Mouse (Mus musculus) olfactory bulb, adult 2 months (tissue): ENCODE results near the gene Nup35. TPM values are rescaled to one million over a fixed set of nuclear protein-coding genes. Genes with fewer than 3 reads are reported as not detected.

Experiments used
- H3K27ac ChIP-seq: fragments of 200-500 bp; 2 replicates; pipeline ENCODE4 v1.5.1; 2012; ENCODE audit warnings: low read depth, low read length; ENCODE audit not compliant: insufficient read depth
- H3K4me1 ChIP-seq: fragments of 200-500 bp; 2 replicates; pipeline ENCODE4 v1.6.1; 2012; ENCODE audit warnings: low read length; ENCODE audit not compliant: control insufficient read depth, insufficient read depth
- H3K4me3 ChIP-seq: fragments of 200-500 bp; 2 replicates; pipeline ENCODE4 v1.5.1; 2012; ENCODE audit warnings: mild to moderate bottlenecking, low read depth, low read length, moderate library complexity; ENCODE audit not compliant: insufficient read depth
- CTCF ChIP-seq: fragments of 200-500 bp; IDR thresholded peaks from 2 replicates; pipeline ENCODE4 v1.5.1; 2012; ENCODE audit warnings: low read depth, mild to moderate bottlenecking, low read length, moderate library complexity; ENCODE audit not compliant: insufficient read depth
- POLR2A ChIP-seq: fragments of 200-500 bp; IDR thresholded peaks from 2 replicates; pipeline ENCODE4 v1.6.1; 2012; ENCODE audit warnings: mild to moderate bottlenecking, low read depth, low read length, moderate library complexity; ENCODE audit not compliant: insufficient read depth
- WGBS: fragments of 180-500 bp; shearing (Covaris S2); methylation state at CpG from one replicate; pipeline ENCODE4 v1.1.7; 2018; 5-methylcytosine and 5-hydroxymethylcytosine counted together
- polyA plus RNA-seq: library from polyadenylated mRNA; stranded (reverse); fragments of >200 nt; gene quantifications from 2 replicates; pipeline ENCODE4 v1.2.4, GENCODE M21; 2012; ENCODE audit warnings: low replicate concordance; ENCODE audit not compliant: missing spikeins, insufficient read depth, insufficient read length

Nup35 gene
- polyA plus RNA-seq, 1 experiment: not detected

DNA sequence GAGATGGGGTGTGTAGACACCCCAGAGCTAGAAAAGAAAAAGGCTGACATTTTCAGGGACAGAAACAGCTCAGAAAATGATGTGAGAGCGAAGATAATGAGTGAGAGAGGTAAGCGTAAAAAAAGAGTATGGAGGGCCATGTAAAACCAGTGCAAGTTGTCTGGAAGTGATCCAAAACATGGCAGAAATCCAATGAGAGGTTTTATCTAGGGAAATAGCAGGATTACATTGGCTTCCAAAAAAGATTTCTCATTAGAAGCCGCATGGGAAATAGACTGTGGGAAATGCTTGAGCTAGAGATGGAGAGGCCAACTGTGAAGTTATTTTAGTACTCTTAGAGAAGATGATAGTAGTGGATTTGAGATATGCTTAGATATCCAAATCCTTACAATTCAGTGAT, 4.9 kb downstream of the Nup35 start:
- no peak overlapping the region for H3K4me3 ChIP-seq
- no peak for TF ChIP-seq POLR2A
- H3K27ac ChIP-seq: no peak overlapping the region
- peaks cover 5% of the 10 kb centered on the region; the same call in 1 of the 2 replicates for H3K4me1 ChIP-seq
- WGBS: 66% methylated on average over 3 of the region's 3 CpGs

DNA sequence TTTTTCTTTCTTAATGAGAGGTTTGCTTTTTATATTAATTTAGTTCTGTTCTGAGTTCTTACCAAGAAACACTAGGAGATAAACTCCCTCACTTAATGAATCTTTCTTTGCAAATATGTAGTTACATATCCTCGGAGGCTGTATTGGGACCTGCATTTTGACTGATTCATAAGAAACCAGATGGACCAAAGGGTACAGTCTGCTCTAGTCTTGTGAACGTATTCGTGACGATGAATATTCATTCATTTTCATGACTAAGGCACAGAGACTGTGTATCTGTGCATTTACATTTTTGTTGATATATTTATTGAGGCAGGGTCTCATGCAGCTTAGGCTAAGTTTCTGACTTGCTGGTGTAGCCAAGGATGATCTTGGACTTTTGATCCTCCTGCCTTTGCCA, 7.5 kb downstream of the Nup35 start:
- Histone ChIP-seq H3K4me3 (no peak overlapping the region), H3K27ac (no peak overlapping the region), H3K4me1 (peaks cover 3% of the 10 kb centered on the region; the same call in 1 of the 2 replicates)
- TF ChIP-seq CTCF (no peak), POLR2A (no peak)
- 91% methylated on average over 4 of the region's 4 CpGs for WGBS

DNA sequence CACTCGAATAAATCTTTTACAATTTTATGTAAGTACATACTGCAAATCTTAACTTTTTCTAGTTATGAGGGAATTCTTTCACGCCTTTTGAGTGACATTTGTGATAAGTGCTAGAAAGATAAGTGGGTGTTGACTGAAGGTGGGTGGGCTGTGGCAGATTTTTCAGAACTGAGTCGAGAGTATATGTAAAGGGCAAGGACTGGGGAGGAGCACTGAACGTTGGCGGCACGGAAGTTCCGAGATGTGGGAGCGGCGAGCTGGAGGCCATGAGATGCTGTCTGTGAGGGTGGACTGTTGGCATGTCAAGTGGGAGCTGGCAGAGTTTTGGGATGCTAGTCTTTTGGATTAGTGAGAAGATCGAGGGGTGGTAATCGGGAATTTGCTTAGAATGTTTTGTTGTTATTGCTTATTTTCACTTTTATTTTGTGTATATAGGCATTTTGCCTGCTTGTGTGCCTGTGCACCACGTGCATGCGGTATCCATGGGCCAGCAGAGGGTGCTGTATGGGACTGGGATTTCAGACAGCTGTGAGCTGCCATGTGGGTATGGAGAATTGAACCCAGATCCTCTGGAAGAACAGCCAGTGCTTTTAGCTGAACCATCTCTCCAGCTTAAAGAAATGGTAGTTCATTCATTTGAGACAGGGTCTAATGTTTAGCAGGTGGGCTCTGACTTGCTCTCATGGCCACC, 15.4 kb downstream of the Nup35 start:
- Histone ChIP-seq H3K4me1 (no peaks in the 10 kb centered on the region), H3K27ac (no peak overlapping the region), H3K4me3 (no peak overlapping the region)
- WGBS: 92% methylated on average over 13 of the region's 13 CpGs
- TF ChIP-seq CTCF: no peak
- TF ChIP-seq POLR2A: no peak

DNA sequence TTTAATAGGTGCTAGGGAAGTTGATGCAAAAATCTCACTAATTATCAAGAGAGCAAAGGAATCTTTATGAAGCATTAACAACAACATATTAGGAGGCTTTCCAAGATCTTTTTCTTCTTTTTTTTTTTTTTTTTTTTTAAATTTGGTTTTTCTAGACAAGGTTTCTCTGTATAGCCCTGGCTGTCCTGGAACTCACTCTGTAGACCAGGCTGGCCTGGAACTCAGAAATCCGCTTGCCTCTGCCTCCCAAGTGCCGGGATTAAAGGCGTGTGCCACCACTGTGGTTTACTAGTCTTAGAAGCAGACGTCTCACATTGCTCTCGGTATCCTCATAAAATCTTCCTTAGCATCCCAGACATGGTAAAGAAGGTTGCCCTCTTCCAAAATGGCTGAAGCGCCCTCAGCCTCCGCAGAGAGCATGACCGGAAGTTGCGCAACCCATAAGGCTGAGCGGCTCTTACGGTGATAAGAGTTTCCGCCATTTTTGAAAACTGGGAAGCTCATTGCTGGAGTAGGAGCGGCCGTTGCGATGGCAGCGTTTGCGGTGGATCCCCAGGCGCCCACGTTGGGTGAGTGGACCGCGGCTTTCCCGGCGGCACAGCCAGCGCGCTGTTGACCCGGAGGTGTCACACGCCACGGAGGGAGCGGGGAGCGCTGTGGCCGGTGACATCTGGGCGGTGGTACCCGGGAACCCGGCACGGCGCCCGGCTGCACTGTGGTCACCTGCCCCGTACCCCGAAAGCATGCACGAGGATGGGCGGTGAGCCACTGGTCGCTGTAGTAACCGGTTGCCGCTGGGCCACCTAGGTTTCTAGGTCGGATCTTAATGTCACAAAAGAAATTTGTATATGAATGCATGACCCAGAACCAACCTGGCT, 21.6 kb downstream of the Nup35 start:
- Histone ChIP-seq H3K27ac (peak overlapping the region; percentile 70; the same call in 1 of the 2 replicates), H3K4me3 (peak overlapping the region; percentile 91), H3K4me1 (no peaks in the 10 kb centered on the region)
- TF ChIP-seq POLR2A (0 out of 2 replicates have a peak, but pooled peaks have one; percentile 18), CTCF (no peak)
- WGBS: under 1% methylated on average over 45 of the region's 45 CpGs

DNA sequence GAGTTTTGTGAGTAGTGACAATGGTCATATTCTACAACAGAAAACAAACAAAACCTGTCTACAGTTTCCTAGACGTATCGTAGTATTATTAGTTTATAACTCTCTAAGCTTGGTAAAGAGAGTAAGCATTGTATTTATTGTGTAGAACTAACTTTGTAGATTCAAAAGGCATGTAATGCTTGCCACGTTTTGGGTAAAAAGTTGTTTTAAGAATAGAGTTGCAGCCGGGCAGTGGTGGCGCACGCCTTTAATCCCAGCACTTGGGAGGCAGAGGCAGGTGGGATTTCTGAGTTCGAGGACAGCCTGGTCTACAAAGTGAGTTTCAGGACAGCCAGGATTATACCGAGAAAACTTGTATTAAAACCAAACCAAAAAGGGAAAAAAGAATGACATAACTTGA, 22.4 kb downstream of the Nup35 start:
- no peaks in the 10 kb centered on the region for H3K4me1 ChIP-seq
- WGBS: 3% methylated on average over 8 of the region's 8 CpGs

DNA sequence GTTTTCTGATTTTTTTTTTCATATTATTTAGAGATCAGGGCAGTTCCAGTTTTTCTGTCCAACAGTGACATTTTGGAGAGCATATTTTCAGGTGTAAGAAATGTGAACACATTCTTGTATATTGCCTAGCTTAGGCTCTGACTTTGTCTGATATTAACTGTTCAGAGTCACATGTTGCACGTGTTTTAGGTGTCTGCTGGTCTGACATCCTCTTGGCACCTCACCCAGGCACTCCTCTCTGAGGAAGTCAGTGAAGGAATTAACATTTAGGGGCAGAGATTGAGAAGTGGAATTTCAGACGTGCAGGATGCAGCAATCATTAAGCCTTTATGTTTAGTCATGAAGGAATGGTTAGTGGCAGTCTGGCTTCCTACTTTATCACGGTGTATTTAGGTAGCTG, 22.8 kb downstream of the Nup35 start:
- Histone ChIP-seq H3K4me1 (no peaks in the 10 kb centered on the region), H3K4me3 (no peak overlapping the region), H3K27ac (no peak overlapping the region)
- no peak for TF ChIP-seq POLR2A
- TF ChIP-seq CTCF: no peak
- 45% methylated on average over 3 of the region's 3 CpGs for WGBS

More for the DNA sequence above, 22.4 kb downstream of the Nup35 start:
- Histone ChIP-seq H3K27ac (no peak overlapping the region), H3K4me3 (no peak overlapping the region; the same call in 1 of the 2 replicates)
- TF ChIP-seq POLR2A (no peak), CTCF (no peak)

DNA sequence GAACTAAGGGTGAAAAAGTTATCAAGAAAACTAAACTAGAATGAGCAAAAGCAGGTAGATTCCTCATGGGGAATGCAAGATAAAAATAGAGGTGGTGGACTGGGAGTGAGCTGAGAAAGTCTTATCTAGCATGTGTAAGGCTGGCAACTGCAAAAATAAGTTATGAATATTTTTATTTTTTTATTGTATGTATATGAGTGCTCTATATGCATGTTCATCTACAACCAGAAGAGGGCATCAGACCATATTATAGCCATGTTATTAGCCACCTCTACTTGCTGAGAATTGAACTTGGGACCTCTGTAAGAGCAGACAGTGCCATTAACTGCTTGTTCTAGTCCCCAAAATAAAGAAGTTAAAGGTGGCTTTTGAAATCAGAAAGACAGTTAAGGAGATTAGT, 44.4 kb downstream of the Nup35 start:
- H3K4me1 ChIP-seq: no peaks in the 10 kb centered on the region
- H3K4me3 ChIP-seq: no peak overlapping the region
- TF ChIP-seq POLR2A: no peak
- no peak for TF ChIP-seq CTCF

DNA sequence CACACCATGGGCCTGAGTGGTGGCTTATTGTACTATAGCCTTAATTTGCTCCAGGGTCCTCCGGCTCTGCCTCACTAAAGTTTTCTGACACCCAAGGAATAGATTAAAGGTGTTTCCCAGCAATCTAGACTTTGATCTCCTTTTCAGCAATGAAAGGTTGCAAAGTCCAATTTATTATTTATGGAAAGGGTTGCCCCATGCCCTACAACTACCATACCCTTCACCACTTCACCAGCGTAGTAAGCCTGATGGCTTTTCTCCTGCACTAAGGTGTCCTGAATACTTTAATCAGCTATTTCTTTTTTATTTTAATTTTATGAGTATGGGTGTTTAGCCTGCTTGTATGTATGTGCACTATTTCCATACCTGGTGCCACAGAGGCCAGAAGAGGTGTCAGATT, 45.6 kb downstream of the Nup35 start:
- H3K4me3 ChIP-seq: no peak overlapping the region
- TF ChIP-seq POLR2A: no peak
- no peak for TF ChIP-seq CTCF
- 100% methylated on average over 2 of the region's 2 CpGs for WGBS
- H3K27ac ChIP-seq: no peak overlapping the region
- no peaks in the 10 kb centered on the region for H3K4me1 ChIP-seq

More for the DNA sequence above, 44.4 kb downstream of the Nup35 start:
- no peak overlapping the region for H3K27ac ChIP-seq

DNA sequence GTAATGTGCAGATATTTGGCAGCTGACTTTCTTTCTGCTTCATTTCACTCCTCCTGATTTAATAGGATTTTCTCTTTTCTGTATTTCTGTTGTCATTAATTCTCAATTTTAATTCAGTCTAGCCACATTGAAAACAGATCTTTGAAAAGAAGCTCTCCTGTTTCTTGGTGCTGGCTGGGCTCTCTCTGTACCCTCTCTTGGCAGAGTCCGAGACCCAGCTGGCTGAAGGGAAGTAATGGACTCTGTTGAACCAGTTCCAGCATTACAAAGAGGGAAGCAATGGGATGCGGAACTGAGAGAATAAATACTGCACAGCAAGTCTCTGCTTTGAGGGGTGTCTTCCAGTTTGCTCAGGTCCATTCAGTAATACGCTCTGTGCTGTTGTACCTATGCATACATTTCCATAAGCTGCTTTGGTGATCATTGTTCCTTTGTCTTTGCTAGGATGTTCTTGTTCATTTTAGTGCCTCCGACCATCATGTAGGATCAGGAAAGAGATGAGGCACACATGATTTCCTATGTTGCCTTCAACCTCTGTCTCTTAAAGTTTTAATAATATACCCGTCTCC, 50.4 kb downstream of the Nup35 start:
- Histone ChIP-seq H3K4me3 (no peak overlapping the region), H3K27ac (no peak overlapping the region), H3K4me1 (no peaks in the 10 kb centered on the region)
- WGBS: 76% methylated on average over 5 of the region's 5 CpGs
- TF ChIP-seq POLR2A: no peak
- TF ChIP-seq CTCF: no peak
